ENCODE assay signal across 13 mouse cellular contexts in genomic region chr2:180107081-180107480, GRCm38 (mm10). TPM values are rescaled to one million over a fixed set of nuclear protein-coding genes. Genes with fewer than 3 reads are reported as not detected.
DNase-seq lines count a peak whose midpoint lies in the region; ATAC-seq and TF ChIP-seq lines count a peak whose summit lies in the region.
"Had no signal": no experiment of that assay in that cellular context is flagged by ENCODE, and none has a peak within 500 bp of the region (broad histone marks: within the 10 kb centered on the region; RNA-seq: fewer than 3 reads in every experiment).

No protein-coding gene starts in this region.

- no peak overlapping the region for H3K27ac ChIP-seq in liver, embryonic 14.5 days
- H3K27ac ChIP-seq in liver, embryonic 11.5 days (ENCODE audit: low read depth, low read length) = no peak overlapping the region
- H3K27ac ChIP-seq: heart, embryonic 10.5 days; limb, embryonic 10.5 days; macrophage had no signal

- ATAC-seq in CD4-positive, CD25-positive, alpha-beta regulatory T cell, adult 4 months = no peak
- ATAC-seq in liver, embryonic 14.5 days (ENCODE audit: insufficient read depth) = no peak
- no peak; the same call in 1 of the 2 replicates for ATAC-seq in liver, embryonic 11.5 days (replicated peaks; ENCODE audit: low FRiP score)
- ATAC-seq: forebrain, embryonic 14.5 days; hindbrain, embryonic 16.5 days had no signal

- no peak for TF ChIP-seq EP300 in liver, embryonic 14.5 days (IDR thresholded peaks at IDR 0.05; ENCODE audit: low read depth)

- H3K4me2 ChIP-seq in liver, embryonic 14.5 days (ENCODE audit: low read depth) = no peak overlapping the region
- no peak overlapping the region for H3K4me2 ChIP-seq in liver, embryonic 11.5 days

- H3K9me3 ChIP-seq in liver, embryonic 14.5 days (ENCODE audit: control insufficient read depth, low read length) = no peaks in the 10 kb centered on the region
- H3K9me3 ChIP-seq in liver, embryonic 11.5 days (ENCODE audit: control insufficient read depth, low read length) = no peaks in the 10 kb centered on the region
- H3K9me3 ChIP-seq: heart, embryonic 10.5 days; limb, embryonic 10.5 days had no signal

- 50% methylated on average over 4 of the region's 4 CpGs for WGBS in liver, embryonic 14.5 days (ENCODE audit: insufficient replicate concordance)
- WGBS in liver, embryonic 11.5 days = 58% methylated on average over 4 of the region's 4 CpGs

- no peaks in the 10 kb centered on the region for H3K36me3 ChIP-seq in liver, embryonic 14.5 days (replicated peaks; ENCODE audit: control insufficient read depth, insufficient read depth, low read depth)
- H3K36me3 ChIP-seq in liver, embryonic 11.5 days (ENCODE audit: control insufficient read depth, insufficient read depth, low read length) = no peaks in the 10 kb centered on the region
- H3K36me3 ChIP-seq: heart, embryonic 10.5 days; limb, embryonic 10.5 days had no signal

- H3K4me3 ChIP-seq in liver, embryonic 14.5 days (ENCODE audit: insufficient read depth in 1 of 2, low read depth in 2 of 2, low read length in 2 of 2) = no peak overlapping the region
- H3K4me3 ChIP-seq in liver, embryonic 11.5 days (ENCODE audit: low read depth, low read length) = no peak overlapping the region
- H3K4me3 ChIP-seq: heart, embryonic 10.5 days; limb, embryonic 10.5 days had no signal

- H3K4me1 ChIP-seq in liver, embryonic 14.5 days (replicated peaks; ENCODE audit: control insufficient read depth in 2 of 2, insufficient read depth in 2 of 2, low read length in 1 of 2) = no peaks in the 10 kb centered on the region
- peaks cover 7% of the 10 kb centered on the region for H3K4me1 ChIP-seq in liver, embryonic 11.5 days (replicated peaks; ENCODE audit: control insufficient read depth, insufficient read depth, low read length)

- peak; percentile 57 for TF ChIP-seq CTCF in liver, embryonic 14.5 days (IDR thresholded peaks at IDR 0.05; ENCODE audit: low read depth)

- peak; percentile 51 for DNase-seq in CD4-positive, CD25-positive, alpha-beta regulatory T cell, adult 2 months (ENCODE audit: low read depth, low spot score)
- DNase-seq in liver, embryonic 14.5 days (ENCODE audit: low read depth in 3 of 3, low spot score in 3 of 3) = no peak
- DNase-seq in liver, embryonic 11.5 days (ENCODE audit: low spot score) = no peak
- DNase-seq in MEL-GATA-1-ER (ENCODE audit: extremely low read depth, low read depth) = peak; percentile 15
- DNase-seq in retina, embryonic 14.5 days (ENCODE audit: low spot score) = peak; percentile 54
- DNase-seq in adrenal gland, postnatal 36 days = no peak
- DNase-seq in spleen, postnatal 14 days (ENCODE audit: low spot score in 2 of 2) = no peak

- H3K27me3 ChIP-seq in liver, embryonic 14.5 days (ENCODE audit: control insufficient read depth, insufficient read depth, low read length) = peaks cover 40% of the 10 kb centered on the region
- H3K27me3 ChIP-seq in liver, embryonic 11.5 days (replicated peaks; ENCODE audit: control insufficient read depth, insufficient read depth, low read length) = peaks cover 48% of the 10 kb centered on the region

- H3K9ac ChIP-seq in liver, embryonic 14.5 days (replicated peaks) = no peak overlapping the region
- no peak overlapping the region for H3K9ac ChIP-seq in liver, embryonic 11.5 days (ENCODE audit: low read depth, low read length)

RNA-seq across cellular contexts. Expression of gene Hrh3, which starts 2.8 kb away (rescaled TPM):
- polyA plus RNA-seq in CD4-positive, CD25-positive, alpha-beta regulatory T cell, adult 4 months (2017; shearing (Covaris generic)) = not detected
- 0.02 TPM in 1 of 2 replicates, not detected in the other for polyA plus RNA-seq in liver, embryonic 14.5 days (2012; rRNA removed)
- polyA plus RNA-seq in liver, embryonic 14.5 days (2014; fragmentation: Nextera tagmentation; extraction: Ambion mirVana) = not detected in 2 replicates
- not detected in 2 replicates for polyA plus RNA-seq in liver, embryonic 11.5 days (2014; fragmentation: Nextera tagmentation; extraction: Ambion mirVana)
- under 1 TPM in 1 of 2 experiments, not detected in 1; 0.13 TPM for total RNA-seq in adrenal gland, postnatal 36 days (2021)
- polyA plus RNA-seq: heart, embryonic 10.5 days; limb, embryonic 10.5 days; macrophage had no signal

RNA-seq across cellular contexts. Expression of gene Osbpl2, which starts 12.0 kb away (rescaled TPM):
- 10 to 100 TPM; 20.6 to 24.3 TPM for polyA plus RNA-seq in CD4-positive, CD25-positive, alpha-beta regulatory T cell, adult 4 months (2017; shearing (Covaris generic))
- 3.3 and 4.4 TPM in 2 replicates for polyA plus RNA-seq in liver, embryonic 14.5 days (2012; rRNA removed)
- polyA plus RNA-seq in liver, embryonic 14.5 days (2014; fragmentation: Nextera tagmentation; extraction: Ambion mirVana) = 7.9 and 8.4 TPM in 2 replicates
- 19.2 and 20.4 TPM in 2 replicates for polyA plus RNA-seq in liver, embryonic 11.5 days (2014; fragmentation: Nextera tagmentation; extraction: Ambion mirVana)
- 10 to 100 TPM; 37.8 to 44.3 TPM for total RNA-seq in adrenal gland, postnatal 36 days (2021)

RNA-seq across cellular contexts. Expression of gene Mtg2, which starts 36.7 kb away (rescaled TPM):
- 10 to 100 TPM; 42.6 to 52.6 TPM for polyA plus RNA-seq in CD4-positive, CD25-positive, alpha-beta regulatory T cell, adult 4 months (2017; shearing (Covaris generic))
- 7.7 and 8.5 TPM in 2 replicates for polyA plus RNA-seq in liver, embryonic 14.5 days (2012; rRNA removed)
- polyA plus RNA-seq in liver, embryonic 14.5 days (2014; fragmentation: Nextera tagmentation; extraction: Ambion mirVana) = 9.9 and 10.7 TPM in 2 replicates
- 23.1 and 28.2 TPM in 2 replicates for polyA plus RNA-seq in liver, embryonic 11.5 days (2014; fragmentation: Nextera tagmentation; extraction: Ambion mirVana)
- total RNA-seq in adrenal gland, postnatal 36 days (2021) = 10 to 100 TPM; 15.9 to 17.4 TPM

Comparison
In these comparisons a context has a peak if more than half of its experiments do, and no peak if none do; other contexts are left out.
1. DNase-seq: peak in CD4-positive, CD25-positive, alpha-beta regulatory T cell, adult 2 months (single experiment), MEL-GATA-1-ER (single experiment) and retina, embryonic 14.5 days (single experiment); none in liver, embryonic 14.5 days (0 of 3), liver, embryonic 11.5 days (single experiment), adrenal gland, postnatal 36 days (0 of 2) and spleen, postnatal 14 days (0 of 2).